Comparison of ENCODE assay signal across 9 mouse cellular contexts in genomic region chrX:52864126-52864525, GRCm38 (mm10). TPM values are rescaled to one million over a fixed set of nuclear protein-coding genes. Genes with fewer than 3 reads are reported as not detected.
DNase-seq lines count a peak whose midpoint lies in the region; ATAC-seq and TF ChIP-seq lines count a peak whose summit lies in the region.
"Had no signal": no experiment of that assay in that cellular context is flagged by ENCODE, and none has a peak within 500 bp of the region (broad histone marks: within the 10 kb centered on the region; RNA-seq: fewer than 3 reads in every experiment).

No protein-coding gene starts in this region.

- H3K36me3 ChIP-seq in heart, embryonic 11.5 days (ENCODE audit: control insufficient read depth, insufficient read depth, low read length), result no peaks in the 10 kb centered on the region
- no peaks in the 10 kb centered on the region for H3K36me3 ChIP-seq in E14TG2a.4 (ENCODE audit: insufficient read depth, low read length)
- H3K36me3 ChIP-seq in midbrain, embryonic 15.5 days (replicated peaks), result no peaks in the 10 kb centered on the region
- H3K36me3 ChIP-seq: embryonic facial prominence, embryonic 12.5 days had no signal

- no peak overlapping the region for H3K4me2 ChIP-seq in heart, embryonic 11.5 days
- no peak overlapping the region for H3K4me2 ChIP-seq in midbrain, embryonic 15.5 days
- H3K4me2 ChIP-seq: embryonic facial prominence, embryonic 12.5 days had no signal

- 49% methylated on average over 2 of the region's 2 CpGs for WGBS in heart, embryonic 11.5 days (ENCODE audit: insufficient replicate concordance)
- 61% methylated on average over 2 of the region's 2 CpGs for WGBS in midbrain, embryonic 15.5 days

- H3K4me1 ChIP-seq in heart, embryonic 11.5 days (ENCODE audit: control insufficient read depth, insufficient read depth, low read length), result no peaks in the 10 kb centered on the region
- no peaks in the 10 kb centered on the region for H3K4me1 ChIP-seq in E14TG2a.4 (replicated peaks; ENCODE audit: low read depth, low read length)
- no peaks in the 10 kb centered on the region for H3K4me1 ChIP-seq in midbrain, embryonic 15.5 days
- H3K4me1 ChIP-seq: embryonic facial prominence, embryonic 12.5 days had no signal

- no peaks in the 10 kb centered on the region for H3K27me3 ChIP-seq in heart, embryonic 11.5 days (ENCODE audit: control insufficient read depth, insufficient read depth, low read length)
- no peaks in the 10 kb centered on the region for H3K27me3 ChIP-seq in E14TG2a.4 (ENCODE audit: insufficient read depth, low read length)
- no peaks in the 10 kb centered on the region for H3K27me3 ChIP-seq in midbrain, embryonic 15.5 days (replicated peaks)
- H3K27me3 ChIP-seq: embryonic facial prominence, embryonic 12.5 days had no signal

- no peak overlapping the region for H3K4me3 ChIP-seq in heart, embryonic 11.5 days (ENCODE audit: low read depth, low read length)
- H3K4me3 ChIP-seq in E14TG2a.4 (replicated peaks; ENCODE audit: low read length), result no peak overlapping the region
- H3K4me3 ChIP-seq in midbrain, embryonic 15.5 days, result no peak overlapping the region
- H3K4me3 ChIP-seq: embryonic facial prominence, embryonic 12.5 days had no signal

- no peak overlapping the region for H3K27ac ChIP-seq in heart, embryonic 11.5 days (ENCODE audit: low read depth, low read length)
- no peak overlapping the region for H3K27ac ChIP-seq in midbrain, embryonic 15.5 days
- H3K27ac ChIP-seq: embryonic facial prominence, embryonic 12.5 days had no signal

- intact Hi-C loops in heart, postnatal 10 days (cut with DNase I), result loop anchor here (2.0 kb wide), 1 partner anchor 71 kb away; no protein-coding TSS in a partner anchor

- no peaks in the 10 kb centered on the region for H3K9me3 ChIP-seq in heart, embryonic 11.5 days (replicated peaks; ENCODE audit: control insufficient read depth, low read length)
- no peaks in the 10 kb centered on the region for H3K9me3 ChIP-seq in E14TG2a.4 (ENCODE audit: low read length)
- H3K9me3 ChIP-seq in midbrain, embryonic 15.5 days, result no peaks in the 10 kb centered on the region
- H3K9me3 ChIP-seq: embryonic facial prominence, embryonic 12.5 days had no signal

- ATAC-seq in heart, embryonic 11.5 days (replicated peaks; ENCODE audit: insufficient number of reproducible peaks, low FRiP score, low TSS enrichment), result no peak
- no peak for ATAC-seq in midbrain, embryonic 15.5 days (replicated peaks)

- peak; percentile 9 to 30 for DNase-seq in heart, postnatal 10 days
- peak; percentile 14 for DNase-seq in 3134 (ENCODE audit: extremely low read depth, insufficient read length, low spot score)
- DNase-seq in embryo, embryonic 11 days, result peak; percentile 50
- DNase-seq in skeletal muscle tissue, adult 2 months (ENCODE audit: low read depth, low spot score), result peak; percentile 1
- no peak for DNase-seq in gastrocnemius, postnatal 10 days

- peak; percentile 31; the same call in 1 of the 2 replicates for TF ChIP-seq CTCF in E14TG2a.4 (conservative IDR thresholded peaks at IDR 0.05; ENCODE audit: low read length)

- no peak overlapping the region for H3K9ac ChIP-seq in heart, embryonic 11.5 days (ENCODE audit: low read depth, low read length)
- no peak overlapping the region for H3K9ac ChIP-seq in midbrain, embryonic 15.5 days
- H3K9ac ChIP-seq: embryonic facial prominence, embryonic 12.5 days had no signal

RNA-seq across cellular contexts. Expression of gene Phf6, which starts 47.9 kb away (rescaled TPM):
- 1 to 10 TPM; 7.6 to 8.1 TPM for total RNA-seq in heart, postnatal 10 days (2021)
- 28.3 and 31.3 TPM in 2 replicates for polyA plus RNA-seq in heart, embryonic 11.5 days (2014; fragmentation: Nextera tagmentation; extraction: Ambion mirVana)
- 1 to 10 TPM; 5.1 to 5.9 TPM for total RNA-seq in gastrocnemius, postnatal 10 days (2021)
- polyA plus RNA-seq in midbrain, embryonic 15.5 days (2015; fragmentation: Nextera tagmentation; extraction: Ambion mirVana), result 65.0 and 71.3 TPM in 2 replicates
